Mouse (Mus musculus) embryonic fibroblast, embryonic 13.5 days (primary cell): ENCODE data around the gene Ldb1.

Source experiments
- CTCF ChIP-seq: IDR thresholded peaks from 2 replicates; pipeline ENCODE4 v1.5.1; 2011; ENCODE audit warnings: mild to moderate bottlenecking, control low read depth, low read length, moderate library complexity, borderline replicate concordance; ENCODE audit not compliant: insufficient read depth
- POLR2A ChIP-seq: IDR thresholded peaks from 2 replicates; pipeline ENCODE4 v1.6.1; 2011; ENCODE audit warnings: low read depth, mild to moderate bottlenecking, control low read depth, low read length, moderate library complexity

DNA sequence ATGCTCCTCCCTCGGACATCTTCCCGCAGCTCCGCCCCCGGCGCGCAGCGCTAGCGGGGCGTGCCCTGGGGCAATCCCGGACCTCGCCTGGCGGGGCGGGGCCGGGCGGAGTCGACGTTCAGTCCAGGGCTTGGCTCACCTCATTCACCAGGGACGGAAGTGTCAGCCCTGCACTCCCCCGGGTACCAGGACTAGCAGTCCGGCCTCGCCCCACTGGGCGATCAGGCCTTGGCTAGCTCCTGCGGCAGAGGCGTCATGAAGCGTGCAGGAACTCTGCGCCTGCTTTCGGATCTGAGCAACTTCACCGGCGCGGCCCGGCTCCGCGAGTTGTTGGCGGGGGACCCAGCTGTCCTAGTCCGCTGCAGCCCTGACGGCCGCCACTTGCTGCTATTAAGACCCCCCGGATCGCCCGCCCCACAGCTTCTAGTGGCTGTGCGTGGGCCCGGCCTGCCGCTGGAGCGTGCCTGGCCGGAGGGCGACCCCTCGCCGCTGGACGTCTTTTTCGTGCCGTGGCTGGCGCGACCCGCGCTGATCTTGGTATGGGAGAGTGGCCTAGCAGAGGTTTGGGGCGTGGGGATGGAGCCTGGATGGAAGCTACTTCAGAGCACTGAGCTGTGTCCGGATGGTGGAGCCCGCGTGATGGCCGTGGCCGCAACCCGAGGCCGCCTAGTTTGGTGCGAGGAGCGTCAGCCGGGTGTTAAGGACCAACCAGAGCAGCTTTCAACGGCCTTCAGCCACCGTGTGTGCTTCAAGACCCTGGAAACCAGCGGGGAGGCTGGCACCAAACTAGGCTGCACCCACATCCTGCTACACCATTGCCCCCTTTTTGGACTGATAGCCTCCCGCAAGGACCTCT, 41.4 kb downstream of the Ldb1 start, which contains the start of gene Hps6:
- TF ChIP-seq CTCF (no peak), POLR2A (peak; percentile 94)
